Mouse (Mus musculus) heart, embryonic 11.5 days (tissue): ENCODE measurements around the gene Rreb1. TPM values are rescaled to one million over a fixed set of nuclear protein-coding genes. Genes with fewer than 3 reads are reported as not detected.
"Not testable (repeated sequence)": the region's sequence is repeated elsewhere in the genome, so short reads cannot be mapped to it uniquely, and the experiment has no call there.

Experiments
- ATAC-seq: fragments of 200-750 bp; cut with Nextera tagmentation; replicated peaks from 2 replicates; pipeline ENCODE4 v1.8.0; 2017; ENCODE audit warnings: moderate library complexity; ENCODE audit not compliant: insufficient number of reproducible peaks, low FRiP score, low TSS enrichment
- H3K27ac ChIP-seq: fragments of 300-500 bp; sonication (generic); 2 replicates; pipeline ENCODE4 v1.5.1; 2014; ENCODE audit warnings: mild to moderate bottlenecking, low read depth, low read length
- H3K27me3 ChIP-seq: fragments of 300-500 bp; sonication (generic); 2 replicates; pipeline ENCODE4 v1.6.1; 2014; ENCODE audit warnings: mild to moderate bottlenecking, low read length, mixed read lengths; ENCODE audit not compliant: control insufficient read depth, insufficient read depth
- H3K36me3 ChIP-seq: fragments of 300-500 bp; sonication (generic); 2 replicates; pipeline ENCODE4 v1.6.1; 2014; ENCODE audit warnings: mild to moderate bottlenecking, low read length, moderate library complexity, mixed read lengths; ENCODE audit not compliant: control insufficient read depth, insufficient read depth
- H3K4me1 ChIP-seq: fragments of 300-500 bp; sonication (generic); 2 replicates; pipeline ENCODE4 v1.6.1; 2014; ENCODE audit warnings: low read length; ENCODE audit not compliant: control insufficient read depth, insufficient read depth
- H3K4me2 ChIP-seq: fragments of 300-500 bp; sonication (generic); 2 replicates; pipeline ENCODE4 v1.6.1; 2014; ENCODE audit warnings: mild to moderate bottlenecking, moderate library complexity
- H3K4me3 ChIP-seq: fragments of 300-500 bp; sonication (generic); 2 replicates; pipeline ENCODE4 v1.5.1; 2014; ENCODE audit warnings: low read depth, low read length
- H3K9ac ChIP-seq: fragments of 300-500 bp; sonication (generic); 2 replicates; pipeline ENCODE4 v1.6.1; 2014; ENCODE audit warnings: mild to moderate bottlenecking, low read depth, low read length, moderate library complexity
- H3K9me3 ChIP-seq: fragments of 300-500 bp; sonication (generic); replicated peaks from 2 replicates; pipeline ENCODE4 v1.6.1; 2016; ENCODE audit warnings: low read length; ENCODE audit not compliant: control insufficient read depth
- WGBS: fragments of 180-500 bp; shearing (Covaris S2); extraction: QIAGEN DNeasy Blood & Tissue Kit; methylation state at CpG from one replicate; pipeline ENCODE4 v1.1.7; 2014; ENCODE audit not compliant: insufficient replicate concordance; 5-methylcytosine and 5-hydroxymethylcytosine counted together
- polyA plus RNA-seq: library from polyadenylated mRNA; unstranded; fragments of >200 nt; fragmentation: Nextera tagmentation; extraction: Ambion mirVana; gene quantifications from 2 replicates; pipeline ENCODE4 v1.2.1, GENCODE M21; 2014

Rreb1 gene
- polyA plus RNA-seq, 1 experiment from 2014 or later: 16.6 TPM

DNA sequence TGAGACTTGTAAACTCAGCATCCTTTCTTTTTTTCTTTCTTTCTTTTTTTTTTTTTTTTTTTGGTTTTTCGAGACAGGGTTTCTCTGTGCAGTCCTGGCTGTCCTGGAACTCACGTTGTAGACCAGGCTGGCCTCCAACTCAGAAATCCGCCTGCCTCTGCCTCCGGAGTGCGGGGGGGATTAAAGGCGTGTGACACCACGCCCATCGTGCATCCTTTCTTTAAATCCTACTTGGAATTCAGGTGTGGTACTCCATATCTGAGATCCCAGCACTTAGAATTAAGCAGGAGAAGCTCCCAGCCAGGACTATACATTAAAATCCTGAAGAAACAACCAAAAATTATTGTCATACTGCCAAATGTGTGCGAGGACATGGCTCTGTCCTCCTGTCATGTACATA, 57.6 kb downstream of the Rreb1 start:
- WGBS: 86% methylated on average over 9 of the region's 9 CpGs
- peaks cover 26% of the 10 kb centered on the region for H3K4me1 ChIP-seq
- H3K27ac ChIP-seq: not testable (repeated sequence)

DNA sequence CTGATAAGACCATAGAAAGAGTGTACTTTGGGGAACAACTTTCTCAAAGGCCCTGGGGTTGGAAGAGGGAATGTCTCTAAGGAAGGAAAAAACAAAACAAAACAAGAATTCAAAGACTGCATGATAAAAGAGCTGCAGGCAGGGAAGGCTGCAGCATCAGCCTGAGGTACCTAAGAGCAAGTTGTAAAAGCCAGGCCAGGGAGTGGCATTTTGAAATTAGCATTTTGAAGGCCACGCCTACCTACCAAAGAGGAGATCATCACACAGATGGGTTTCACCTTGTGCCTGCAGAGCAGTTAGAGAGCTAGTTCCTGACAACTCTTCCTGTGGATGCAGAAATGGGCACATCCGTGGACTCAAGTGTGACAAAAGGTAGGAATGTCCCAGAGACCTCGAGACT, 59.2 kb downstream of the Rreb1 start:
- Histone ChIP-seq H3K9me3 (no peaks in the 10 kb centered on the region), H3K4me3 (no peak overlapping the region), H3K4me2 (no peak overlapping the region), H3K27me3 (no peaks in the 10 kb centered on the region), H3K4me1 (peaks cover 11% of the 10 kb centered on the region), H3K27ac (no peak overlapping the region), H3K9ac (no peak overlapping the region), H3K36me3 (no peaks in the 10 kb centered on the region)
- no peak for ATAC-seq
- WGBS: 65% methylated on average over 3 of the region's 3 CpGs

More for the DNA sequence above, 57.6 kb downstream of the Rreb1 start:
- not testable (repeated sequence) for H3K9me3 ChIP-seq, H3K9ac ChIP-seq, H3K4me3 ChIP-seq, ATAC-seq, H3K36me3 ChIP-seq, H3K4me2 ChIP-seq, H3K27me3 ChIP-seq

DNA sequence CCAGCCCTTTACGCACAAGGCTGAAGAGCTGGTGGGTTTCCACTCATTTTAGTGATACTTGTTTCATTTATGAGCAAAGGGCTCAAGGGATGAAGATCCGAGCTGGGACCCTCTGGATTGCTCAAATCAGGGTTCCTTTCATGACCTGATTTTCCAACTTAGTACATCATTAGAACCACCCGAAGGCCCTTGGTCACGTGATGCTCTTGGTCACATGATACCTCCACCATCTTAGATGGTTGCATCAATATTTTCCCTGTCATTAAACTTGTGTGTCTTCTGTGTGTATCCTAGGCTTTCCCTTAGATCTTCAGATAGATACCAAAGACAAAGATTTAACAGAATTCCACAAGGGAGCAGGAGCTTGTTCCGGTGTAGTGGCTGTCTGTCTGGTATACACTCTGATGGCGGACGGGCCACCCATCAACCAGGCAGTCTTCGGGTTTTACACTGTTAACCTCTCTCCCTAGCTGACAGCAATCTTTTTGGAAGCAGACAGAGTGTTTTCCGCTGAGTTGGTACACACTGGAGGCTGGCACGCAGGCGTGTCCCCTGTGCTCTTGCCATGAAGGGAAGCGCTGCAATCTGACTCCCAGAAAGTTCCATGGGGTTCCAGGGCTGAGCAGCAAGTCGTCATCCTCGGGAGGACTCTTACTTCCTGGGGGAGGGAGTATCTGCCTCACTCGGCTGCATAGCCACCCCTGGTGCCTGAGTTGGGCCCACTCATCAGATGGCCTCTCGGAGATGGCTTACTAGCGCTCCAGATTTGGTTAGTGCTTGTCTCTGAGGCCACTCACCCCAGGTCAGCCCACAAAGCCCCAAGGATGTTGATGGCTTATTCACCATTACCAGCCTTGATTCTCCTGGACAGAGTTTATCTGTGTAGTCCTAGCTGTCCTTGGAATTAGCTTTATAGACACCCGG, 60.3 kb downstream of the Rreb1 start:
- no peak overlapping the region for H3K4me2 ChIP-seq
- H3K27me3 ChIP-seq: no peaks in the 10 kb centered on the region
- WGBS: 85% methylated on average over 18 of the region's 18 CpGs
- no peak overlapping the region for H3K27ac ChIP-seq
- no peaks in the 10 kb centered on the region for H3K36me3 ChIP-seq
- ATAC-seq: no peak
- no peaks in the 10 kb centered on the region for H3K9me3 ChIP-seq
- peaks cover 3% of the 10 kb centered on the region; the same call in 1 of the 2 replicates for H3K4me1 ChIP-seq
- H3K4me3 ChIP-seq: no peak overlapping the region
- H3K9ac ChIP-seq: no peak overlapping the region

DNA sequence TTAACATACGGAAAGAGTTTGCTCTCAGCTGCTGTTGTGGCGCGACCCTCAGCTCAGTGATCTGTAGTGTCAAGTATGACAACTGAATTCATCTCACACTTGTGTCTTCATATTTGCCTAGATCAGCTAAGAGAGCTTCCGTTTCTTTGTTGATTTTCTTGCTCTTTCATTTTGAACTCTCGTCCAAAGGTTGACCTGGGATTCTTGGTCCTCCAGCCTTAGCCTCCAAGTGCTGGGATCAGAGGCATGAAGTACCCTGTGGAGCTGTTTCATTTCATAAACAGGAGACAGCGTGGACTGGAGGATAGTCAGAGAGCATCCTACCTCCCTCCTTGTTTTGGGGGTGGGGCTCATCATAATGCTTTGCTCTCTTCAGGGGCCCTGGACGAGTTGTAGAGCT, 65.0 kb downstream of the Rreb1 start:
- H3K27ac ChIP-seq: no peak overlapping the region
- no peaks in the 10 kb centered on the region for H3K27me3 ChIP-seq
- no peak overlapping the region for H3K4me2 ChIP-seq
- no peak overlapping the region for H3K9ac ChIP-seq
- H3K4me1 ChIP-seq: peaks cover 22% of the 10 kb centered on the region
- no peak overlapping the region for H3K4me3 ChIP-seq
- H3K9me3 ChIP-seq: no peaks in the 10 kb centered on the region
- WGBS: 74% methylated on average over 7 of the region's 7 CpGs
- ATAC-seq: no peak
- no peaks in the 10 kb centered on the region for H3K36me3 ChIP-seq

DNA sequence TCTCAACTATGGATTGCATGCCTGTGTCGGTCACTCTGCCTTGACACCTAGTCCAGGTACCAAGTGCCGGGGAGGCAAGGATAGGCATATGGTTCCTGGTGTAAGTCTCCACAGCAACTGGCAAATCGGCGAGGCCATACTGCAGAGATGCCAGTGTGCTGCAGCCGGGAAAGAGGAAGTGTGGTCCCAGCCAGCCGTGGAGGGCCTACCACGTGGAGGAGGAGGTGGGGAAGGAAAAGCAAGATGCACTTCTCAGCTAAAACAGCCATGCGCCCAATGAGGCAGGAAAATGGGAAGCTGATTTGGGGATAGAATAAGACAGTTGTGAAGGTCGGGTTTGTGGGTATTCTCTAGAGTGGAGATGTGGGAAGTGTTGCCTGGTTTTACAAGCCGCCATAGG, 65.6 kb downstream of the Rreb1 start:
- H3K27ac ChIP-seq: no peak overlapping the region
- H3K9me3 ChIP-seq: no peaks in the 10 kb centered on the region
- H3K36me3 ChIP-seq: no peaks in the 10 kb centered on the region
- no peak overlapping the region for H3K4me2 ChIP-seq
- WGBS: 65% methylated on average over 10 of the region's 10 CpGs
- peaks cover 22% of the 10 kb centered on the region for H3K4me1 ChIP-seq
- H3K4me3 ChIP-seq: no peak overlapping the region
- no peaks in the 10 kb centered on the region for H3K27me3 ChIP-seq
- no peak for ATAC-seq
- no peak overlapping the region for H3K9ac ChIP-seq

DNA sequence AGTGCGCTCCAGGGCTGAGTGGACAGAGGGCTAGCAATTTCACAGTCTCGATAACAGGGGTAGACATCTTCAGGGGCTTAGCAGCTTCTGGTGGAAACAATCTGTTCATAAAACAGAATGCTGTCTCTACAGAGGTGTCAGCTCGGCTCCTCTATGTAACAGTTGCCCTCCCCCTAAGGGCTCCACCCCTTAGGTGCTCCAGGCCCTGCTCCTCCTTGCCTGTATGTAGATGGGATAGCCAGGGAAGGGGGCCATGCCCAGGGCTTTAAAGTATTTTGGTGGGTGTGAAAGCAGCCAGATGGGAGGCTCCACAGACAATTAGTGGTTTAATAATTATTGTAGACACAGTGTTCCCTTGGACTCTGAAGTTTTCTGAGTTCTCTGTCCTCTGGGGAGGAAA, 67.0 kb downstream of the Rreb1 start:
- H3K4me3 ChIP-seq: no peak overlapping the region
- no peaks in the 10 kb centered on the region for H3K27me3 ChIP-seq
- H3K27ac ChIP-seq: no peak overlapping the region
- ATAC-seq: no peak
- H3K36me3 ChIP-seq: no peaks in the 10 kb centered on the region
- no peak overlapping the region for H3K9ac ChIP-seq
- H3K4me2 ChIP-seq: no peak overlapping the region
- peaks cover 22% of the 10 kb centered on the region for H3K4me1 ChIP-seq
- 62% methylated on average over 3 of the region's 3 CpGs for WGBS
- no peaks in the 10 kb centered on the region for H3K9me3 ChIP-seq

DNA sequence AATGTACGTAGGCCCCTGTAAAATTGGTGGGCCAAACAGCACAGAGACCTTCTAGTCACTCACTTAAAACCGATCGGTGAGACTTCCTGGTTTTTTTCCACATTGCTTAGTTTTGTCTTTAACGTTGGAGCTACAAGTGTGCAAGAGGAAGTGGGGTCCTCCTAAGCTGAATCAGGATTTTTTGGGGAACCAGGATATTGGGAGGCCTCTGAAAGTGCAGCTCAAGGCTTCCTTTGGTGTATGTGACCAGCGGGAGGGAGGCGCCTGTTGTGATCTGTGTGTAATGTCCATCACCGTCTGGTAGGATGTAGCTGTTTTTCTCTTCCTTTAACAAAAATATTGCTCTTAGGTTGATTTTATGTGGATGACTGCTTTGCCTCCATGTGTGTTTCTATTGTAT, 67.4 kb downstream of the Rreb1 start:
- Histone ChIP-seq H3K36me3 (no peaks in the 10 kb centered on the region), H3K27ac (no peak overlapping the region), H3K4me2 (no peak overlapping the region), H3K4me1 (peaks cover 22% of the 10 kb centered on the region), H3K9me3 (no peaks in the 10 kb centered on the region), H3K9ac (no peak overlapping the region), H3K27me3 (no peaks in the 10 kb centered on the region), H3K4me3 (no peak overlapping the region)
- whole genome bisulfite sequencing: 69% methylated on average over 7 of the region's 7 CpGs
- ATAC-seq: no peak

DNA sequence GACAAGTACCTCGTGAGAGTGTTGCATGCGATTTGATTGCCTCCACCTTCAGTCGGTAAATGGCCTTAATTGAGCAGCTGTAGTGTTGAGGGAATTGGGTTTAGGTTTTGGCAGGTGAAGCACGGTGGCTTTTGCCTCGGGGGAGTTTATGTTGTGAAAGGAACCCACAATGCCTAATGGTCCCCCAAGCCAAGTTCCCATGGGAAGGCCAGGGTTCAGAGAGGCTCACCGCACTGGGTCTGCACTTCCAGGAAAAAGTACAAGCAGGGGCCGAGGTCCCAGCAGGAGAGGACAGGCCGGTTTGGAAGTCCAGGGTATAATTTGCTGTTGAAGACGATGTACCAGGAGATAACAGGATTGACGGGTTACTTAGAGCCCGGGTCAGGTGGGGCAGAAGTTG, 68.3 kb downstream of the Rreb1 start:
- Histone ChIP-seq H3K4me1 (peaks cover 22% of the 10 kb centered on the region), H3K27ac (no peak overlapping the region), H3K9me3 (no peaks in the 10 kb centered on the region), H3K4me2 (no peak overlapping the region), H3K4me3 (no peak overlapping the region), H3K9ac (no peak overlapping the region), H3K27me3 (no peaks in the 10 kb centered on the region), H3K36me3 (no peaks in the 10 kb centered on the region)
- WGBS: 78% methylated on average over 11 of the region's 11 CpGs
- no peak for ATAC-seq
